Mouse (Mus musculus): Measurements from ENCODE around the gene Gcnt2.

The Gcnt2 gene

DNA sequence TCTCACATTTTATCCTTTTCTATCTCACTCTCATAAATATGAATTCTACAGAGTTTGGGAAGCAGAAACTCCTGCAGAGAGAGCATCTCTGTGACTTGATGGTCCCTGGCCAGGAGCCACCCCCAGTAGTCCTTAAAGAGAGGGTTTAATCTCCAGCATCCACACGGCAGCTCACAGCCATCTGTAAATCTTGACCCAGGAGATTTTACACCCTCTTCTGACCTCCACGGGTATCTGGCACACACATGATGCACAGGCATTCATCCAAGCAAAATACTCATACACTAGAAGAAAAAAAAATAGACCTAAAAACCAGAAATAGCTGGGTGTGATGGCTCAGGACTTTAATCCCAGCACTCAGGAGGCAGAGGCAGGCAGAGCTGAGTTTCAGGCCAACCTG lies 128.9 kb downstream of the Gcnt2 start:
- in situ Hi-C loops (cut with MboI, MseI), result no loop called here

DNA sequence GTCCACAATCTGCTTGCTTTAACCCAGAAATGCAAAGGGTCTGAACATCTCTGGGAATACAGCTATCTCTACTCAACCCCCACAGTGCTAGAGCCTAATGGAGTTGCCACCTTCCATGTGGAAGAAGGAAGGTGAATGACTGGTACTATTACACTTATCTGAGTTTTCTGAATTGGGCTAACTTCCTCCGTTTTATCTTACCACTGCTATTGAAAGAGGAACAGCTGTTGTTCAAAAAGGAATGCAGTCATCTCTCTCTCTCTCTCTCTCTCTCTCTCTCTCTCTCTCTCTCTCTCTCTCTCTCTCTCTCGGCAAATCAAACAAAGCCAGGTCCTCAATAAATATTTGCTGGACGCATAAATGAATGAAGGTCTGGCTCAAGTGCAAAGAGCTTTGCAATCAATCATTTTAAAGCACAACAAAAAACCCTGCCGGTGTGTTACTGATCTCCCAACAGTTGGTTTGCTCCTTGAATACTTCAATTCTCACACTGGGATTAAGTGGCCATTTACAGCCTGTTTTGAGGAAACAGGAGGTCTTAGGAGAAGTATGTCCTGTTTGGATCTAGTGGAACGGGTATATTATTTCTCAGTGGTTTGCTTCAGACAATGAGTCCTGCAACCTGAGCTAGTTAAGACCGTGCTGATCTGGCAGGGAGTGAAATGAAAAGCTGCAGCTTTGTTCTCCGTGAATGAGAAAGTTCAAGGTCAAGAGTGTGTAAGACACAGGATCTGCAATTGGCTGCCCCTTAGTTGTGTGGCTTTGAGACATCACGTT lies 135.1 kb downstream of the Gcnt2 start:
- in situ Hi-C loops (cut with MboI, MseI), result loop anchor here (5.0 kb wide), 1 partner anchor 253 kb away; the partner anchor contains the start of gene Smim13

DNA sequence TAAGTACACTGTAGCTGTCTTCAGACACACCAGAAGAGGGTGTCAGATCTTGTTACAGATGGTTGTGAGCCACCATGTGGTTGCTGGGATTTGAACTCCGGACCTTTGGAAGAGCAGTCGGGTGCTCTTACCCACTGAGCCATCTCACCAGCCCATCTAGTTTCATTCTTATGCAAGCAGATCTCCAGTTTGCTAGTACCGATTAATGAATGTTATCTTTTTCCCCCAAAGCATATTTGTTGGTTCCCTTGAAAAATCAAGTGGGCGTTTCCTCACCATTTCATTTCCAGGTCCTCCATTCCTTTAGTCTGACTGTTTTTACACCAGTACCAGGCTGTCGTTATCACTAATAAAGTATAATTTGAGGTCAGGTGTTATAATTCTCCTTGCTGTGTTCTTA lies 139.0 kb downstream of the Gcnt2 start:
- in situ Hi-C loops (cut with MboI, MseI), result loop anchor here (5.0 kb wide), 1 partner anchor 249 kb away; the partner anchor contains the start of gene Smim13

DNA sequence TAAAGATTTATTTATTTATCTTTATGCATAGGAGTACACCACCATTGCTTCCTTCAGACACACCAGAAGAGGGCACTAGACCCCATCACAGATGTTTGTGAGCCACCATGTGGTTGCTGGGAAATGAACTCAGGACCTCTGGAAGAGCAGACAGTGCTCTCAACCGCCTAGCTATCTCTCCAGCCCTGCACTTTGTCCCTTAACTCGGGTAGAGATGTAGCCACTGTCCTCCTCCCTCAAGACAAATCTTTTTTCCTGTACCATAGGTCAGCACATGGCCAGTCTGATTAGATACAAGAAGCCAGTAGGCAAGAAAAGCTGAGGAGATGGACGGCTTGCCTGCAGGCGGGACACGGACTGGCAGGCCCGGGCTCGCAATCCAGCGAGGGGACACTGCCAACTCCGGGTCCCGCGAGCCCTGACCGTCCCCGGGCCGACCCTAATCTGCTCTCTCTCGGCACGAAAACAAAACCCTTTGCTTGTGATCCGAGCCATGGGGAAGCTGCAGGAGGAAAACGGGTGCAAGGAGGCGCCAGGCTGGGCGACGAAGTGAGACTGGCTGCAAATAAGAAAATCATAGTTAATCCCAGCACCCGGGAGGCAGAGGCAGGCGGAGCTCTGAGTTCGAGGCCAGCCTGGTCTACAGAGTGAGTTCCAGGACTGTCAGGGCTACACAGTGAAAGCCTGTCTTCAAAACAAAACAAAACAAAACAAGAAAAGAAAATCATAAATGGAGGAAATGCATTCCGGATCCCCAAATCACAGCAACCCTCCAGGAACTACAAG lies 140.8 kb downstream of the Gcnt2 start:
- in situ Hi-C loops (cut with MboI, MseI), result no loop called here

DNA sequence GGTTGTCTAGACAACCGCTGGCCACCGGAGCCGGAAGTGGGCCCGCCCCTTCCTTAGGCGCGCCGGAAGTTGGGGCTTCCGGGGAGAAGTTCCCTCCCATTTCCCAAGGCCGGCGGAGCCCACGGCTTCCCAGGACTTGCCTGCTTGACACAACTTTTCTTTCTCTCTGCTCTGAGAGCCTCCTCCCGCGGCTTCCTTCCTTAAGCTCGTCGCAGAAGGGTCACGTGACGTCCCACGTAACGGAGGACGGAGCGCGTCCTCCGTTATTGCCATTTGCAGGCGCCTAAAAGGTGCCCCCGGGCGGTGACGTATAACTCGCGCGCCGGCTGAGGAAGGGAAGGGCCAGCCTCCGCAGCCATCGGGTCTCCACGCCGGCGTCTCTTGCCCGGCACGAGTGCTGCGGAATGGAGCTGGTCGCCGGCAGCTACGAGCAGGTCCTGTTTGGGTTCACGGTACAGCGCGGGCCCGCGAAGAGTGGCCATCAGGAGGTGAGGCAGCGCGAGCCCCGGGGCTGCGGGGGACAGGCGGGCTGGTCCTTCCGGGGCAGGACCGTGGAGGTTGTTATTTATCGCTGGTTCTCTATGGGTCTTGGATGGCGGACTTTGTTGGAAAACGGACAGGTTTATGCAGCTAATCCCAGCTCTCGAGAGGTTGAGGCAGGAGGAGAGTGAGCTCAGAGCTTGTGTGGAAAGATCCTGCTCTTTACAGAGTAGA lies 141.5 kb downstream of the Gcnt2 start, which contains the start of gene Pak1ip1:
Gene Pak1ip1, plus strand, starts transcription at position 98 of the 714 bp plus-strand sequence.
- in situ Hi-C loops (cut with MboI, MseI), result no loop called here

DNA sequence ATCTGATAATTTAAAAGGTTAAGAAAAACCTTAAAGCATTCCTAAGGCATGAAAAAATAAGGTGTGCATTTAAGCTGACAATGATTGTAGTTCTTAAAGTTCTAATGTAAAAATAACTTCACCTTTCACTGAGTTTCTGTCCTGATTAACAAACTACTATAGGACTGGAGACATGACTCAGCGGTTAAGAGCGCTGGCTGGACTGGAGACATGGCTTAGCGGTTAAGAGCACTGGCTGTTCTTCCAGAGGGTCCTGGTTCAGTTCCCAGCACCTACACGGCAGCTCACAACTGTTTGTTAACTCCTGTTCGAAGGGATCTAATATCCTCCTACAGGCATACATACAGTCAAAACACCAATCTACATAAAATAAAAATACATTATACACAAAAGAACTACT lies 142.4 kb downstream of the Gcnt2 start:
- in situ Hi-C loops (cut with MboI, MseI), result no loop called here

DNA sequence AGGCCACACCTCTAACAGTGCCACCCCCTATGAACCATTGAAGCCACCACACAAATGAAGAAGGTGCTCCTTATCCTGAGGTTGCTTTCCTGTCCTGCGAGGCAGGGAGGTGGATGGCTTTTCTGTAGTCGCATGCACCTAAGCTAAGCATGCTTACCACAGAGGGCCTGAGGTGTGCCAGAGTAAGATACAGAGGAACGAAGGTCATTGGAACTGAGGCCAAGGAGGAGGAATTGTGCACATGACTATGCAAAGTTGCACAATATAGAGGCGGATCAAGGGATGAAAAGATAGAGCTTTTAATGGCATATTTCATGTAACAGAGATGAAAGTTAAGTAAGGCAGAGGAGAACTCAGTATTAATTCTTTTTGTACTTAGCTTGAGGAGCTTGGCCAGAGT lies 146.7 kb downstream of the Gcnt2 start:
- in situ Hi-C loops (cut with MboI, MseI), result no loop called here

DNA sequence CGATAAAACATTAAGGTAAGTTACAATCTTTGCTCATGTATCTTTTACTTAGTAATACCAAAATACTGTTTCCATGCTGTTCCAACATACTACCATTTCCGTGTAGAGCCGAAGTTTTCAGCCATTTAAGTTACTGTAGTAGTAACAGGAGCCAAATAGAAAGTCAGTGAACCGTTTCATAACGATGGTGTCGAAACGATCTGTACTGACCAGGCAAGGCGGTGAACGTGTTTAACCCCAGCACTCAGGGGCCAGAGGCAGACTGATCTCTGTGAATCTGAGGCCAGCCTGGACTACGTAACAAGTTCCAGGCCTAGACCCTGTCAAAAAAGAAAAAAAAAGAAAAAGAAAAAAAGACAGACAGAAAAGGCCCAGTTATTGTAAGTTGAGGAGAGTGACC lies 148.7 kb downstream of the Gcnt2 start:
- in situ Hi-C loops (cut with MboI, MseI), result no loop called here

DNA sequence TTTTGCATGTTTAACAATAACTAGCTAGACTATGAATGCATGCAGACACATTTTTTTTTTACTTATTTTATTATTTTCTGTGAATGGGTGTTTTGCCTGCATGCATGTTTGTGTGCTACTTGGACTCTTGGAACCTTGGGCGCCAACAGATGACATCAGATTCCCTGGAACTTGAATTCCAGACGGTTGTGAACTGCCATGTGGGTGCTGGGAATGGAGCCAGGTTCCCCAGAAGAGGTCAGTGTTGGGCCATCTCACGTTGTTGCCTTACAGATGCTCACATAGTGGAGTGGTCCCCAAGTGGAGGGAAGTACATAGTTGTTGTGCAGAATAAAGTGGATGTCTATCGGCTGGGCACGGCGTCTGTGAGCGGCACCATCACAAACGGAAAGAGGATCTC lies 149.4 kb downstream of the Gcnt2 start:
- in situ Hi-C loops (cut with MboI, MseI), result no loop called here

All from T-helper 2 cell (primary cell).